Mouse (Mus musculus) hindbrain, embryonic 11.5 days (tissue): Measurements from ENCODE around the gene Prickle2. TPM values are rescaled to one million over a fixed set of nuclear protein-coding genes. Genes with fewer than 3 reads are reported as not detected.

Source experiments
- ATAC-seq: fragments of 200-750 bp; cut with Nextera tagmentation; 2 replicates; pipeline ENCODE4 v1.8.0; 2017; ENCODE audit warnings: mild to moderate bottlenecking, moderate TSS enrichment, moderate library complexity; ENCODE audit not compliant: low FRiP score
- DNase-seq: peaks from one replicate; pipeline ENCODE4 v3.0.0-alpha.2; 2015; ENCODE audit warnings: low spot score
- H3K27ac ChIP-seq: fragments of 300-500 bp; sonication (generic); 2 replicates; pipeline ENCODE4 v1.5.1; 2014; ENCODE audit warnings: mild to moderate bottlenecking, low read depth, low read length
- H3K27me3 ChIP-seq: fragments of 300-500 bp; sonication (generic); 2 replicates; pipeline ENCODE4 v1.6.1; 2014; ENCODE audit warnings: mild to moderate bottlenecking, low read length, moderate library complexity, mixed read lengths; ENCODE audit not compliant: control insufficient read depth, insufficient read depth
- H3K36me3 ChIP-seq: fragments of 300-500 bp; sonication (generic); 2 replicates; pipeline ENCODE4 v1.6.1; 2014; ENCODE audit warnings: mild to moderate bottlenecking, low read length, moderate library complexity, mixed read lengths; ENCODE audit not compliant: control insufficient read depth, insufficient read depth
- H3K4me1 ChIP-seq: fragments of 300-500 bp; sonication (generic); replicated peaks from 2 replicates; pipeline ENCODE4 v1.6.1; 2014; ENCODE audit warnings: low read length, mixed read lengths; ENCODE audit not compliant: control insufficient read depth, insufficient read depth
- H3K4me2 ChIP-seq: fragments of 300-500 bp; sonication (generic); replicated peaks from 2 replicates; pipeline ENCODE4 v1.6.1; 2014; ENCODE audit warnings: mild to moderate bottlenecking, low read depth, low read length
- H3K4me3 ChIP-seq: fragments of 300-500 bp; sonication (generic); 2 replicates; pipeline ENCODE4 v1.5.1; 2014; ENCODE audit warnings: low read depth, low read length
- H3K9ac ChIP-seq: fragments of 300-500 bp; sonication (generic); 2 replicates; pipeline ENCODE4 v1.6.1; 2014; ENCODE audit warnings: low read depth, low read length
- H3K9me3 ChIP-seq: fragments of 300-500 bp; sonication (generic); 2 replicates; pipeline ENCODE4 v1.6.1; 2016; ENCODE audit warnings: low read length; ENCODE audit not compliant: control insufficient read depth
- WGBS: fragments of 180-500 bp; shearing (Covaris S2); extraction: QIAGEN DNeasy Blood & Tissue Kit; methylation state at CpG from one replicate; pipeline ENCODE4 v1.1.7; 2014; 5-methylcytosine and 5-hydroxymethylcytosine counted together
- polyA plus RNA-seq: library from polyadenylated mRNA; unstranded; fragments of >200 nt; fragmentation: Nextera tagmentation; extraction: Ambion mirVana; gene quantifications from 2 replicates; pipeline ENCODE4 v1.2.1, GENCODE M21; 2014

The Prickle2 gene
- polyA plus RNA-seq, 1 experiment from 2014 or later: 10.0 TPM

DNA sequence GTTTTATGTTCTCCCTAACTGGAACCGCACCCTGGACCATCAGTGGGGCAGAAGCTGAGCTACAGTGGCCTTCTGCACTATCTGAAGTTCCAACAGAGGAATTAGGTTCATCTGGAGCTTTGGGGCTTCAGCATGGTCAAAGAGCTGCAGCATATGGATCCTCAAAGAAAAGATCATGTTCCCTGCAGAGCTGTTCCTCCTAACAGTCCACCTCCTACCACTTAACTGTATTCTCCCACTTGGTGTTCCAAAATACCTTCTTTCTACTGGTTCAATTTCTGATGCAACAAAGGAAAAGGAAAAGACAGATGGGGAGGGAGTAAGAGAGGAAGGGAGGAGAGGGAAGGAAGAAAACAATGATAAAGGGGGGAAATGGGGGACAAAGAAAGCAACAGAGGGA, 56.9 kb downstream of the Prickle2 start:
- no peak overlapping the region for H3K4me2 ChIP-seq
- H3K27me3 ChIP-seq: no peaks in the 10 kb centered on the region
- H3K36me3 ChIP-seq: no peaks in the 10 kb centered on the region
- DNase-seq (no peak), ATAC-seq (no peak)
- no peak overlapping the region for H3K4me3 ChIP-seq
- 0 out of 2 replicates have a peak, but pooled peaks cover 2% of the 10 kb centered on the region for H3K4me1 ChIP-seq
- peak overlapping the region; percentile 24 for H3K27ac ChIP-seq
- no peak overlapping the region for H3K9ac ChIP-seq
- 68% methylated on average over 1 of the region's 1 CpGs for WGBS
- H3K9me3 ChIP-seq: no peaks in the 10 kb centered on the region

DNA sequence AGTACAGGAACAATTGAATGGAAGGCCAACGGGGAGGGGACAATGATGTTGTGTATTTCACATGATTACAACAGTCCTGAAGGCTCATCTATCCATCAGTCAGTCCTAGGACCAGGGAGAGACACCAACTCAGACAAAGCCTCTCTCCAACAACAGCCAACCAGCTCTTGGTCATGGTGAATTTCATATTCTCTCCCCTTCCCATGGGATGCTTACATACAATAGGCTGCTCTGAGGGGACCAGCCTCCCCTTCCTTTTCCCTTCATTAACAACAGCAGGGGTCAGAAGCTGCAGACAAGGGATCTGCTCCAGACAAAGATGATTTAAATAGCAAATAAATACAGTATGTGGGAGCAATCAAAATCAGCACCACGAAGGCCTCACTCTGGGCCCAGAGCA, 57.4 kb downstream of the Prickle2 start:
- no peaks in the 10 kb centered on the region for H3K36me3 ChIP-seq
- DNase-seq (peak; percentile 50), ATAC-seq (peak; percentile 78)
- no peaks in the 10 kb centered on the region for H3K27me3 ChIP-seq
- H3K4me3 ChIP-seq: no peak overlapping the region
- H3K9me3 ChIP-seq: no peaks in the 10 kb centered on the region
- WGBS: 21% methylated on average over 2 of the region's 2 CpGs
- H3K27ac ChIP-seq: peak overlapping the region; percentile 24
- 0 out of 2 replicates have a peak, but pooled peaks cover 2% of the 10 kb centered on the region for H3K4me1 ChIP-seq
- H3K9ac ChIP-seq: no peak overlapping the region
- no peak overlapping the region for H3K4me2 ChIP-seq

DNA sequence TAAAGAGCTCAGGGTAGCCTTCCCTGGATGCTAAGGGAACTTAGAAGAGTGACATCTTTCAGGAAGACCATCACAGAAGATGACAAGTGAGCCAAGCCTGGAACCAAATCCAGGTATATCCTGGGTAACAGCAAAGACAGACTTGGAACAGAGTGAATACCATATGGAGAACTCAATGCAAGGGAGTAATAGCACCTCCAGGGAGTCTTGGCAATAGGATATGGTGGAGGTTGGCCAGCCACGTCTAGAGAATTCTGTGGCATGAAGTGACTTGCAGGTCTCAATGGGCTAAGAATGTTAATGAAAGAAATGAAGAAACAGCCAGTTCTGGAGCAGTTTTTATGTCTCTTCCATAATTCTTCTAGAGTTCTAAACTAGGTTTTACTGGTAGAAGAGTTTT, 63.0 kb downstream of the Prickle2 start:
- no peak overlapping the region for H3K27ac ChIP-seq
- H3K36me3 ChIP-seq: no peaks in the 10 kb centered on the region
- no peak overlapping the region for H3K4me3 ChIP-seq
- H3K9me3 ChIP-seq: no peaks in the 10 kb centered on the region
- H3K9ac ChIP-seq: no peak overlapping the region
- no peaks in the 10 kb centered on the region for H3K27me3 ChIP-seq
- WGBS: 94% methylated on average over 1 of the region's 1 CpGs
- no peak overlapping the region for H3K4me2 ChIP-seq
- H3K4me1 ChIP-seq: no peaks in the 10 kb centered on the region
- no peak for DNase-seq
- ATAC-seq: no peak

DNA sequence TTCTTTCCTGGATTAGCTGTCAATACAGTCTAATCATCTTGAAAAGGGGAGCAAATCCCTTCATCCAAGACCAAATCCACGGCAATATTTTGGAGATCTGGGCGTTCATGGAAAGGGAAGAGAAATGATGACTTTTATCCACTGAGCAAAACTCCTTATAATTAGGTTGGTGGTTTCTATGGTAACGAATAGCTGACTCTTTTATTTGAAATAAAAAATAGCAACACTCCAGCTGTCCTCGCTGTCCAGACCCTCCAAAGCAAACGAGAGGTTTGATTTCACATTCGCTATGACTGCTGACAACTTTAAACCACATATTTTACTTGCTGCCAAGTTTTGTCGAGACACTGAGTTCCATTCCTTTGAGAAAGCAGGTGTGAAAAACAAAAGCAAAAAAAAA, 64.0 kb downstream of the Prickle2 start:
- Histone ChIP-seq H3K4me1 (no peaks in the 10 kb centered on the region), H3K9me3 (no peaks in the 10 kb centered on the region), H3K4me3 (no peak overlapping the region), H3K27ac (no peak overlapping the region), H3K36me3 (no peaks in the 10 kb centered on the region), H3K9ac (no peak overlapping the region), H3K4me2 (no peak overlapping the region), H3K27me3 (no peaks in the 10 kb centered on the region)
- DNase-seq (no peak), ATAC-seq (no peak)
- 85% methylated on average over 7 of the region's 7 CpGs for WGBS

DNA sequence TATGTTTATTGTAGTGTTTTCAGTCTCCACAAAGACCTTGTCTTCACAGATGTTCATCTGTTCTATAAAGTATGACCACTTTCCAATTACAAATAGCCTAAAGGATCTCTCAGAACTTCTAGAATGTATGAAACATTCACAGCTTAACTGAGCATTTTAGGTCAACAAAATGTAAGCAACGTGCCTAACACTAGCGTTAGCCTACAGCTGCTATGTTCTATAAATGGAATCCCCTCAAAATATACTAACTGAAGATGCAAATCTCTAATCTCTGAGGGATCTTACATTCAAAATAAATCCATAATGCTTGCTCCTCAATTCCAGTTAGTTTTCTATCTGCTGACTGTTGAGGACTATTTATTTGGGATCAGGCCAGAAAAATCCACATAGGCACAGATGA, 65.1 kb downstream of the Prickle2 start:
- ATAC-seq: no peak
- no peak overlapping the region for H3K4me3 ChIP-seq
- H3K27me3 ChIP-seq: no peaks in the 10 kb centered on the region
- no peak overlapping the region for H3K27ac ChIP-seq
- H3K9ac ChIP-seq: no peak overlapping the region
- no peak for DNase-seq
- H3K9me3 ChIP-seq: no peaks in the 10 kb centered on the region
- H3K4me1 ChIP-seq: no peaks in the 10 kb centered on the region
- 88% methylated on average over 2 of the region's 2 CpGs for WGBS
- H3K36me3 ChIP-seq: no peaks in the 10 kb centered on the region
- no peak overlapping the region for H3K4me2 ChIP-seq

DNA sequence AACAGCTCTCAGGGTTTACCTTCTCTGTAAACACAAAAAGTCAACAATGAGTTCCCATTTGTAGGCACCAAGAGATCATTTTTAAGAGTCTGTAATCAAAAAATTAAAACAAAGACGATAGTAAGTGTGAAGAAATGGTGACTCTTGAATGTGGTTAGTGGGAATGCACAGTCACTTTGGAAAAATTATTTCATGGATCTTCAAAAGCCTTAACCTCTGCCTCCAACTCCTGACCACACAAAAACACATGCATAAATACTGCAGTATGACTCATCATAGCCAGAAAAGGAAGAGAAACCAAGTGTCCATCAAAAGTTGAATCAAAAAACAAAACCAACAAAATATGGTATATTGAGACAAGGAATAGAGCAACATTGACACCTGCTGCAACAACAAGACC, 69.5 kb downstream of the Prickle2 start:
- no peaks in the 10 kb centered on the region for H3K27me3 ChIP-seq
- DNase-seq: no peak
- ATAC-seq: no peak
- no peak overlapping the region for H3K9ac ChIP-seq
- H3K36me3 ChIP-seq: no peaks in the 10 kb centered on the region
- H3K9me3 ChIP-seq: no peaks in the 10 kb centered on the region
- H3K4me2 ChIP-seq: no peak overlapping the region
- 88% methylated on average over 1 of the region's 1 CpGs for WGBS
- H3K27ac ChIP-seq: no peak overlapping the region
- H3K4me1 ChIP-seq: no peaks in the 10 kb centered on the region
- H3K4me3 ChIP-seq: no peak overlapping the region

DNA sequence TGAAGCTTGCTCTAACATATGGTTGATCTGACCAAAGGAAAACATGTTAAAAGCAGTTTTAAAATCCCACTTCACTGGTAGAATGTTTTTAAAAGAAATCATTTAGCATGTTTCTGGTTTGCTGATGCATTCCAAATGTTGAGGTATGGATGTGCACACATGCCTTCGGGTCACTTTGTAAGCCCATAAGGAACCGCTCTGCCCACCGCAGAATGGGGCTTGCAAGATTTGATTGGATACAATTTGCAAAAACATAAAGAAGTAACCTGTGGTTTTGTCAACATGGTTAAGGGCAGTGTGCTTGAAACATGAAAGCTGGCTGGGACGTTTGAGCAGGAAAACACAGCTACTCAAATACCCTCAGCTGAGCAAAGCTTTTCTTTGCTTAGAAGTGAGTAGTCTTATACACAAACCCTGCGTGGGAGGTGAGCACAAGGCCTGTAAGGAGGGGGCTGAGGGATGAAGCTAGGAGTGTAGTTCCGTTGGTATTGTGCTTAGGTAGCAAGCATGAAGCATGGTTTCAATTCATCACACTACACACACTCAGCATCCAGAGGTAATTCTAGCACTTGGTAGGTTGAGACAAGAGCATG, 71.0 kb downstream of the Prickle2 start:
- WGBS: 78% methylated on average over 6 of the region's 6 CpGs
- H3K27ac ChIP-seq: no peak overlapping the region
- H3K9me3 ChIP-seq: no peaks in the 10 kb centered on the region
- no peak overlapping the region for H3K4me3 ChIP-seq
- H3K36me3 ChIP-seq: no peaks in the 10 kb centered on the region
- ATAC-seq (no peak), DNase-seq (no peak)
- no peak overlapping the region for H3K4me2 ChIP-seq
- no peaks in the 10 kb centered on the region for H3K27me3 ChIP-seq
- H3K9ac ChIP-seq: no peak overlapping the region
- H3K4me1 ChIP-seq: no peaks in the 10 kb centered on the region

DNA sequence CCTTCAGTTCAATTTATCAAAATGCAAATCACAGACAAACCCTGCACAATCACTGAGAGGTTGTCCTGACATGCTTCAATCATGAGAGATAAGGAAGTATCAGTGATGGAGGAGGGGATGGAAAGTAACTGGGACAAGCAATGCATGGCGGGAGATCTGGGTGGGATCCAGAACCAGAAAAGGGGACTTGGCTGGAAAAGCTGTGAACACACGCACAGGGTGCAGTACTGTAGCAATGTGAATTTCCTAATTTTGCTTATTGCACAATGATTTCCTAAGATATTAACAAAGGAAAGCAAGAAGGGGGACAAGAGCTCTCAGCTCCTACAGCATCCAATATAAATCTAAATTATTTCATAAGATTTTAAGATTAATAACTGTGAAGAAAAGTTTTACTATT, 75.0 kb downstream of the Prickle2 start:
- WGBS: 89% methylated on average over 2 of the region's 2 CpGs
- Histone ChIP-seq H3K27me3 (no peaks in the 10 kb centered on the region), H3K4me3 (no peak overlapping the region), H3K4me1 (no peaks in the 10 kb centered on the region), H3K9me3 (no peaks in the 10 kb centered on the region), H3K9ac (no peak overlapping the region), H3K4me2 (no peak overlapping the region), H3K36me3 (no peaks in the 10 kb centered on the region), H3K27ac (no peak overlapping the region)
- DNase-seq: no peak
- no peak for ATAC-seq

DNA sequence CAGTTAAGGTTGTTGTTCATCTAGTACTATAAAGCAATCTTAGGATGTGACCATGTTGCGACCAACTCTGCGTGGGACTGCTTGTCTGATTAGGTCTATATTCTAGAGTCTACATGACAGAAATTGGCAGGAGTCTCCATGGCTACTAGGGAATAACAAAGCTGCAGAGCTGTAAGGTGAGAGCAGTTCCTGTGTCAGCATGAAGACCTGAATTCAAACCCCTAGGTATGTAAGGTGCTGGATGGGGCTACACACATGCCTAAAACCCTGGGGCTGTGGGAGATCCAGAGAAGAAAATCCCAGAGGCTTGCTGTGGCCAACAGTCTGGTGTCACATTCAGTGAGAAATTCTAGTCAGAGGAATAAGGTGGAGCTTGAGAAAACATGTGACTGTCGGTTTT, 78.2 kb downstream of the Prickle2 start:
- Histone ChIP-seq H3K9me3 (no peaks in the 10 kb centered on the region), H3K36me3 (no peaks in the 10 kb centered on the region), H3K4me2 (no peak overlapping the region), H3K27ac (no peak overlapping the region), H3K4me1 (no peaks in the 10 kb centered on the region), H3K9ac (no peak overlapping the region), H3K27me3 (no peaks in the 10 kb centered on the region), H3K4me3 (no peak overlapping the region)
- ATAC-seq: no peak
- WGBS: 89% methylated on average over 3 of the region's 3 CpGs
- DNase-seq: no peak
